Mouse (Mus musculus): ENCODE measurements around the gene Rell1. TPM values are rescaled to one million over a fixed set of nuclear protein-coding genes. Genes with fewer than 3 reads are reported as not detected.

Rell1 gene
- polyA plus RNA-seq, 1 experiment from 2014 or later = 16.4 TPM

DNA sequence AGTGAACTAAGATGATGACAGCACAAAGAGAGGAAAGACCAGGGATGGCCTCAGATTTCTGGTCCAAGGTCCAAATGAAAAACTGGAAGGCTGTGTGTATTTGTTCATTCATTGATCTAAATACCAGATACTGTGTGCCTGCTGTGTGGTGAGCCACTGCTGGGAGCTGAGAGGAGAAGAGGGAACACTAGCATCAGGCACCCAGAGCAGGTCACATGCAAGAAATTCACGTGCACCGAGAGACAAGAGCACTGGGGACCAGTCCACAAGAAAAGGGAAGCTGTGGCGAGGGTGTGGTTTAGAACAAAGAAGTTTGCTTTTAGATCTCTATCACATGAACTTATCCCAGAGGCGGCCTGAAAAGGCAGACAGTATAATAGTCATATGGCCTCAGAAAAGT, 30.1 kb downstream of the Rell1 start:
- Histone ChIP-seq H3K27me3 (replicated peaks; ENCODE audit: control insufficient read depth, insufficient read depth, low read length) (no peaks in the 10 kb centered on the region), H3K4me1 (ENCODE audit: control insufficient read depth, insufficient read depth, low read length) (peaks cover 11% of the 10 kb centered on the region), H3K4me2 (ENCODE audit: low read depth, low read length) (no peak overlapping the region), H3K9me3 (ENCODE audit: control insufficient read depth, low read length) (no peaks in the 10 kb centered on the region), H3K9ac (ENCODE audit: low read depth, low read length) (no peak overlapping the region), H3K27ac (ENCODE audit: low read length) (no peak overlapping the region), H3K36me3 (ENCODE audit: control insufficient read depth, insufficient read depth, low read length) (peaks cover 3% of the 10 kb centered on the region; the same call in 1 of the 2 replicates), H3K4me3 (ENCODE audit: low read length) (no peak overlapping the region)
- ATAC-seq = peak; percentile 43
- 61% methylated on average over 4 of the region's 4 CpGs for WGBS

DNA sequence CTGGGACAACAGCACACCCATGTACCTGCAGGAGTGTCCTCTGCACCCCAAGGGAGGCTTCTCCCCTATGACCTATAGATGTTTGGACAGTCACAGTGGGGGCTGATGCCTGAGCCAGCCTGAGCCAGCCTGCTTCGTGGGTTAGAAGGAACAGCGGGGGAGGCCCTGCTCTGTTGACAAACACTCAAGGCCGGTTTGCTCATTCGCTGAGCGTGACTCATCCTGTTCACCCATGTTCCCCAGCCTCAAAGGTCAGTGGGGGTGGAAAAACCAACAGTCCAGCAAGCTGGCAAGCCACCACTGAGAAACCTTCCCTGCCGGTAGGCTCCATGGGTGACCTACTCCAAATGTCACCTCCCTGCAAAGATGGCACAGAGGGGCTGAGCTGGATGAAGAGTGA, 32.0 kb downstream of the Rell1 start:
- H3K4me2 ChIP-seq (ENCODE audit: low read depth, low read length) = no peak overlapping the region
- H3K27ac ChIP-seq (ENCODE audit: low read length) = no peak overlapping the region
- no peak overlapping the region for H3K4me3 ChIP-seq (ENCODE audit: low read length)
- WGBS = 45% methylated on average over 6 of the region's 6 CpGs
- H3K9me3 ChIP-seq (ENCODE audit: control insufficient read depth, low read length) = no peaks in the 10 kb centered on the region
- H3K36me3 ChIP-seq (ENCODE audit: control insufficient read depth, insufficient read depth, low read length) = peaks cover 3% of the 10 kb centered on the region; the same call in 1 of the 2 replicates
- H3K9ac ChIP-seq (ENCODE audit: low read depth, low read length) = no peak overlapping the region
- peak; percentile 67 for ATAC-seq
- peaks cover 19% of the 10 kb centered on the region for H3K4me1 ChIP-seq (ENCODE audit: control insufficient read depth, insufficient read depth, low read length)
- H3K27me3 ChIP-seq (replicated peaks; ENCODE audit: control insufficient read depth, insufficient read depth, low read length) = no peaks in the 10 kb centered on the region

DNA sequence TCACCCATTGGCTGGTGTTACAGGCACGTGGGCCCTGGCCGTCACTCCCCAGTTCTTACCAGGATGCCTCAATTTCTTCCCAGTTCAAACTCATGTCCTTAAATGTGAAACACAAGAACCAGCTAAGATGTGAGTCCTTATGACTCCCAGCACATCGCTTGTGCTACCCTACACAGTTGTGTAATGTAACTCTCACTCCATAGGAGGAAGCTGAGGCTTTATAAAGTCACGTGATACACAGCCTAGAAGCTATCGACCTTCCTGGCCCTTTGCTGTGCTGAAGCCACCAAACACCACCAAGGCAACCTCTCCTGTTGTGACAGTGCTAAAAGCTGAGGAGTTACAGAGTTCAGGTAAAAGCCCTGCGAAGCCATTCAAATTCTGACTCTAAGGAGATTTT, 33.1 kb downstream of the Rell1 start:
- Histone ChIP-seq H3K4me1 (ENCODE audit: control insufficient read depth, insufficient read depth, low read length) (peaks cover 22% of the 10 kb centered on the region), H3K4me3 (ENCODE audit: low read length) (no peak overlapping the region), H3K27ac (ENCODE audit: low read length) (no peak overlapping the region), H3K9ac (ENCODE audit: low read depth, low read length) (no peak overlapping the region), H3K27me3 (replicated peaks; ENCODE audit: control insufficient read depth, insufficient read depth, low read length) (no peaks in the 10 kb centered on the region), H3K4me2 (ENCODE audit: low read depth, low read length) (no peak overlapping the region), H3K36me3 (ENCODE audit: control insufficient read depth, insufficient read depth, low read length) (peaks cover 3% of the 10 kb centered on the region; the same call in 1 of the 2 replicates), H3K9me3 (ENCODE audit: control insufficient read depth, low read length) (no peaks in the 10 kb centered on the region)
- no peak for ATAC-seq
- 92% methylated on average over 6 of the region's 6 CpGs for WGBS

DNA sequence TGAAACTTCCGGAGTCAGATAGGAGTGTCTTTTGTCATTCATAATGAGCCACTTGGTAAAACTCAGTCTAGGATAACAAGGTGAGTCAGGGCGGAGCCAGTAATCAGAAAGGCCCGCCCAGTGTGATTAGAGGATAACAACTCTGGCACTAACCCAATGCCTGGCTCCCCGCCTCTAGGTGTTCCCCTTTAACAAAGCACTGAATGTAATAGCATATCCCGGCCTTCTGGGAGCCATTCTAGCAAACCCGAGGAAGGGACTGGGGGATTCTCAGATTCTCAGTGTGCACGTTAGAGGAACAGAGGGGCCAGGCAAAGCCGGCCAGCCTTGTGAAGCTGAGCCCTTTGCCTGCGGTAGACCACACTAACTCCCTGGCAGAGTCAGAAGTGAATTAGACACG, 35.9 kb downstream of the Rell1 start:
- WGBS = 44% methylated on average over 10 of the region's 10 CpGs
- no peak overlapping the region for H3K27ac ChIP-seq (ENCODE audit: low read length)

DNA sequence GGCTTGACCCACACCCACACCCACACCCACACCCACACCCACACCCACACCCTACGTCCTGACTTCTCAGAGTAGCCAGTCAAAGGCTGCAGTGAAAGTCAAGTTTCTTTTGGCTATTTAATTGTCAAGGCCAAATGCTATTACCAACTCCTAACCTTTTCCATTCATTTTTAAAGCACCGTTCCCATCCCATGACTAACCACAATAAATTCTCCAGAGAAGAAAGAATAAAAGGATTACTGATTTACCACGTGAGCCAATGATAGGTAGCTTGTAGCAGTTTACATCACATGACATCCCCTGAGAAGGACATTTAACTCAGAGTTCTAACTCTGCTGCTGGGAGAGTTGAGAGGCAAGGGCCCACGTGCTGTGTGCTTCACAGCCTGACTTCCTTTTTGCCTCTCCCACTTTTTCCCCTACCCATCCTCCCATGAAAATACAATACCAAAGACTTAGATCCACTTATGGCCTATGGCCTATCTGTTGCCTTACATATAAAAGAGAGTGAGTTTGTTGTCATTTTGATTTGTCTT, 37.8 kb downstream of the Rell1 start:
- H3K4me3 ChIP-seq (ENCODE audit: low read length) = no peak overlapping the region
- no peak overlapping the region for H3K4me2 ChIP-seq (ENCODE audit: low read depth, low read length)
- ATAC-seq = peak; percentile 67
- H3K27ac ChIP-seq (ENCODE audit: low read length) = no peak overlapping the region
- H3K4me1 ChIP-seq (ENCODE audit: control insufficient read depth, insufficient read depth, low read length) = peaks cover 10% of the 10 kb centered on the region
- H3K27me3 ChIP-seq (replicated peaks; ENCODE audit: control insufficient read depth, insufficient read depth, low read length) = no peaks in the 10 kb centered on the region
- peaks cover 8% of the 10 kb centered on the region for H3K36me3 ChIP-seq (ENCODE audit: control insufficient read depth, insufficient read depth, low read length)
- WGBS = 46% methylated on average over 4 of the region's 4 CpGs
- H3K9ac ChIP-seq (ENCODE audit: low read depth, low read length) = no peak overlapping the region
- peaks cover 4% of the 10 kb centered on the region; the same call in 1 of the 2 replicates for H3K9me3 ChIP-seq (ENCODE audit: control insufficient read depth, low read length)

More for the DNA sequence above, 35.9 kb downstream of the Rell1 start:
- no peak overlapping the region for H3K9ac ChIP-seq (ENCODE audit: low read depth, low read length)
- no peak overlapping the region for H3K4me3 ChIP-seq (ENCODE audit: low read length)
- H3K36me3 ChIP-seq (ENCODE audit: control insufficient read depth, insufficient read depth, low read length) = peaks cover 3% of the 10 kb centered on the region; the same call in 1 of the 2 replicates
- no peaks in the 10 kb centered on the region for H3K9me3 ChIP-seq (ENCODE audit: control insufficient read depth, low read length)
- H3K4me2 ChIP-seq (ENCODE audit: low read depth, low read length) = no peak overlapping the region; the same call in 1 of the 2 replicates
- peak; percentile 77 for ATAC-seq
- H3K4me1 ChIP-seq (ENCODE audit: control insufficient read depth, insufficient read depth, low read length) = peaks cover 16% of the 10 kb centered on the region
- no peaks in the 10 kb centered on the region for H3K27me3 ChIP-seq (replicated peaks; ENCODE audit: control insufficient read depth, insufficient read depth, low read length)

DNA sequence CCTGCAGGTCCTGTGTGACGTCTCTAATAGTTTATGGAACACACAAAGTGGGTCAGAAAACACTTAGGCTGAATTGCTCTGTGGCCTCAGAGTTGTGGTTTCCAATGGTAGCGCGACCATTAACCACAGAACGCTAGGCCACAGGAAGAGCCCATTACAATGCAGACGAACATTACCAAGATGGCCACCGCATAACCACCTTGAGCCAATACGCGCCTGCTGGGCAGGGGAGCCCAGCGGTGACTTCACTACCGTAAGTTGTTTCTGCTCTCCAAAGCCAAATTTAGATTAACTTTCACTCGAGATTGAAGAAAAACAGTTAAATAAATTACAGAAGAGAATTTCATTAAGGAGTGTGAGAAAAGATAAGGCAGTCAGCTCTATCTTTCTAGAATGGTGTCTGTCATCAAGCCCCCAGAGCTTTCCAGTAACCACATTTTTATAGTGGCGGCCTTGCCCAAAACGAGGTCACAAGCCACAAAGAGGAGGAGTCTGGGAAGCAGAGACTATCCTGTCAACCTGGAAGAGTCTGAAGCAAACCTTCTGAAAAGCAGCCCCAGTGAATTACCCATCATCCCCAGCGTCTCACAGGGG, 43.6 kb downstream of the Rell1 start:
- H3K27me3 ChIP-seq (replicated peaks; ENCODE audit: control insufficient read depth, insufficient read depth, low read length) = no peaks in the 10 kb centered on the region
- no peak overlapping the region for H3K27ac ChIP-seq (ENCODE audit: low read length)
- 87% methylated on average over 14 of the region's 14 CpGs for WGBS
- peaks cover 8% of the 10 kb centered on the region; the same call in 1 of the 2 replicates for H3K36me3 ChIP-seq (ENCODE audit: control insufficient read depth, insufficient read depth, low read length)
- no peak for ATAC-seq
- H3K4me1 ChIP-seq (ENCODE audit: control insufficient read depth, insufficient read depth, low read length) = no peaks in the 10 kb centered on the region
- peaks cover 4% of the 10 kb centered on the region; the same call in 1 of the 2 replicates for H3K9me3 ChIP-seq (ENCODE audit: control insufficient read depth, low read length)
- H3K4me2 ChIP-seq (ENCODE audit: low read depth, low read length) = no peak overlapping the region
- H3K4me3 ChIP-seq (ENCODE audit: low read length) = no peak overlapping the region
- H3K9ac ChIP-seq (ENCODE audit: low read depth, low read length) = no peak overlapping the region

DNA sequence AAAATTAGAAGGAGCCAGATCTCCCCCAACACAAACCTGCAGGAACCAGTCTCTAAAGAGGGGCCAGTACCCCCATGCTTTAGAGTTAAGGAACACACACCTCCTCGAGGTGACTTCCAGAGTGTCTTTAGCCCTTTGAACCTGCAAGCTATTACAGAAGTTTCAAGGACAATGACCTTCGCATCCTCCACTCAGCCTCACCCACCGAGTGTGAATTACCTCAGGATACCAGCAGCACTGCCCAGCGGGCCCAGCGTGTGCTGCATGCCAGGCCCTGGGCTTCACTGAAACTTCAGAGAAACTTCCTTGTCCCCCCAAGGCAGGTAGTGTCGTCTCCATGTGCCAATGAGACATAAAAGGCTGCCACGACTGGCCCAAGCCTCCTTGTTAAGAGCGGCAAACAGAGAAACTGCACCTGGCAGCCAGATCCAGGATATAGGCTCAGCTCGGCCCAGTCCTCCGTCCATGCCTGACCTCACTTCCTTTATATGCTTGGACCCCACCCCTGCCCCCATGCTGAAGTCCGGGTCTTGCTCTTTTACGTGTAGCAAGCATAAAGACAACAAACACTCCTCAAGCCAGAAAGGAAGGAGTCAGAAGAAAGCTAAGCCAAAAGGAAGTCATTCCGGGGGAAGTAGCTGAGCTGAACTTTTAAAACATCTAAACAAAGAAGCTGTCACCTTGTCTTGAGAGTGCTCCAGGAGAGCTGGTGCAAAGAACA, 45.2 kb downstream of the Rell1 start:
- ATAC-seq = peak; percentile 73
- no peaks in the 10 kb centered on the region for H3K27me3 ChIP-seq (replicated peaks; ENCODE audit: control insufficient read depth, insufficient read depth, low read length)
- peaks cover 4% of the 10 kb centered on the region; the same call in 1 of the 2 replicates for H3K9me3 ChIP-seq (ENCODE audit: control insufficient read depth, low read length)
- H3K36me3 ChIP-seq (ENCODE audit: control insufficient read depth, insufficient read depth, low read length) = peaks cover 8% of the 10 kb centered on the region; the same call in 1 of the 2 replicates
- WGBS = 70% methylated on average over 13 of the region's 13 CpGs
- H3K9ac ChIP-seq (ENCODE audit: low read depth, low read length) = no peak overlapping the region; the same call in 1 of the 2 replicates
- no peak overlapping the region for H3K4me3 ChIP-seq (ENCODE audit: low read length)
- H3K27ac ChIP-seq (ENCODE audit: low read length) = 0 out of 2 replicates have a peak overlapping the region, but pooled peaks have one; percentile 9
- no peaks in the 10 kb centered on the region for H3K4me1 ChIP-seq (ENCODE audit: control insufficient read depth, insufficient read depth, low read length)
- H3K4me2 ChIP-seq (ENCODE audit: low read depth, low read length) = no peak overlapping the region

DNA sequence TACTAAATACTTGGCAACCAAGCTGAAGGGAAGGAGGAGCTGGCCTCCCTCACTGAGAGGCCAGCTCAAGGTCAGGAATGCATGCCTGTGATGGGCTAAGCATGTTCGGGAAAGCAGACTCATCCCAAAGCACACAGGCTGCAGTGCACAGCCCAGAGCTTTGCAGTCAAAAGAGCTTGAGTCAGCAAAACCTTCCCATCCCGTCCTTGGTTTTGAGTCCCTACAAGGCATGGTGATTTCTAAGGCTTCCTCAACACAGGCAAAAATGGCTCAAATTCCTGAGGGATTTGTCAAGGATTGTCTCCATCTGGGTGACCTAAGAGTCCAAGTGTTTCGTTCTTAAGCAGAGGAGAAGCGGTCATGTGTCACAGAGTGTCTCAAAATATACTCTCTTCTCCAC, 50.5 kb downstream of the Rell1 start:
- no peaks in the 10 kb centered on the region for H3K27me3 ChIP-seq (replicated peaks; ENCODE audit: control insufficient read depth, insufficient read depth, low read length)
- H3K4me3 ChIP-seq (ENCODE audit: low read length) = no peak overlapping the region
- ATAC-seq = no peak
- H3K4me1 ChIP-seq (ENCODE audit: control insufficient read depth, insufficient read depth, low read length) = no peaks in the 10 kb centered on the region; the same call in 1 of the 2 replicates
- H3K36me3 ChIP-seq (ENCODE audit: control insufficient read depth, insufficient read depth, low read length) = 0 out of 2 replicates have a peak, but pooled peaks cover 3% of the 10 kb centered on the region
- H3K27ac ChIP-seq (ENCODE audit: low read length) = no peak overlapping the region
- WGBS = 52% methylated on average over 4 of the region's 4 CpGs
- H3K9me3 ChIP-seq (ENCODE audit: control insufficient read depth, low read length) = no peaks in the 10 kb centered on the region
- H3K4me2 ChIP-seq (ENCODE audit: low read depth, low read length) = no peak overlapping the region
- H3K9ac ChIP-seq (ENCODE audit: low read depth, low read length) = no peak overlapping the region

DNA sequence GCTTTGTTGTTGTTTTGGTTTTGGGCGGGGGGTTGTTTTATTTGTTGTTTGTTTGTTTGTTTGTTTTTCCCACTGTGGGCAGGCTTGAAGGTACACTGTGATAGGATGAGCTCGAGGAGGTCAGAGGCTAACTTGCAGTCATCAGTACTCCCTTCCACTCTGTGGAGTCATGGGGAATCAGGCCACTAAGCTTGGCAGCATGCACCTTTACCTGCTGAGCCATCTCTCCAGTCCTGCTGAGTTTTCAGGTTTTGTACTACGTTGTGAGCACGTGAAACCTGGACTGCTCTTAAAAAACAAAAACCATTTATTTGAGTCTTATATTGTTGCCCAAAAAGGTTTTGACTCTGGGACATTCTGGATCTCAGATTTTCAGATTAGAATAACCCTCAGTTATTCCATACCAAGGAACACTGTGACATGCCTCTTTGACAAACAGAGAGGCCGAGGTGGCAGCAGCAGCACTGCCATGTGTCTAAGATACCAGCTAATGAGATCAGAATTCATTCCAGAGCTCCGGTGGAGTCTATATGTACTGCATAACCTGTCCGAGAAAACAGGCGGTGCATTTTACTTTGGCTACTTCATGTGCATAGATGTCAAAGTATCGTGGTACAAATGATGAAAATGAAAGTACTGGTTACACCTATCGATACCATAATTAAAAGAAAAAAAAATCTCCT, 52.1 kb downstream of the Rell1 start:
- Histone ChIP-seq H3K9ac (ENCODE audit: low read depth, low read length) (no peak overlapping the region), H3K36me3 (ENCODE audit: control insufficient read depth, insufficient read depth, low read length) (no peaks in the 10 kb centered on the region), H3K27ac (ENCODE audit: low read length) (no peak overlapping the region), H3K4me2 (ENCODE audit: low read depth, low read length) (no peak overlapping the region), H3K4me1 (ENCODE audit: control insufficient read depth, insufficient read depth, low read length) (no peaks in the 10 kb centered on the region; the same call in 1 of the 2 replicates), H3K4me3 (ENCODE audit: low read length) (no peak overlapping the region), H3K27me3 (replicated peaks; ENCODE audit: control insufficient read depth, insufficient read depth, low read length) (no peaks in the 10 kb centered on the region), H3K9me3 (ENCODE audit: control insufficient read depth, low read length) (no peaks in the 10 kb centered on the region)
- ATAC-seq = no peak
- 90% methylated on average over 10 of the region's 10 CpGs for WGBS
